Mouse (Mus musculus) CD4-positive helper T cell, adult 2 months (primary cell): ENCODE data around the gene Fbxl17.
A peak's percentile ranks its signal among the peaks of the same experiment; 100 is the strongest.

ENCODE experiments used
- DNase-seq: peaks from one replicate; pipeline ENCODE4 v3.0.0-alpha.2; 2012; ENCODE audit warnings: low read depth, missing footprints, low spot score

The Fbxl17 gene

GRCm38 (mm10) chr17:63459712-63460495, 39.9 kb downstream of the Fbxl17 start:
- DNase-seq: no peak

DNA sequence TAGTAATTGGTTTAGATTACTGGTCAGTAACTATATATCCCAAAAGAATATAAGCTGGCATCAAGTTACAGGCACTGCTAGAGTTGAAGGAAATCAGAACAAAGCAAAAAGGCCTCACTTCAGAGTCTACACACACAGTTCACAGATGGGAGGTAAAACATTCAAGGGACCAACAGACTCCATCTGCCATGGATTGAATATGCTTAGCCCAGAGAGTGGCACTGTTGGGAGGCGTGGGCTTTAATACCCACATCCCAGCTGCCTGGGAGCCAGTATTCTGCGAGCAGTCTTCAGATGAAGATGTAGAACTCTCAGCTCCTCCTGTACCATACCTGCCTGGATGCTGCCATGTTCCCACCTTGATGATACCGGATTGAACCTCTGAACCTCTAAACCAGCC, 41.8 kb downstream of the Fbxl17 start:
- no peak for DNase-seq

DNA sequence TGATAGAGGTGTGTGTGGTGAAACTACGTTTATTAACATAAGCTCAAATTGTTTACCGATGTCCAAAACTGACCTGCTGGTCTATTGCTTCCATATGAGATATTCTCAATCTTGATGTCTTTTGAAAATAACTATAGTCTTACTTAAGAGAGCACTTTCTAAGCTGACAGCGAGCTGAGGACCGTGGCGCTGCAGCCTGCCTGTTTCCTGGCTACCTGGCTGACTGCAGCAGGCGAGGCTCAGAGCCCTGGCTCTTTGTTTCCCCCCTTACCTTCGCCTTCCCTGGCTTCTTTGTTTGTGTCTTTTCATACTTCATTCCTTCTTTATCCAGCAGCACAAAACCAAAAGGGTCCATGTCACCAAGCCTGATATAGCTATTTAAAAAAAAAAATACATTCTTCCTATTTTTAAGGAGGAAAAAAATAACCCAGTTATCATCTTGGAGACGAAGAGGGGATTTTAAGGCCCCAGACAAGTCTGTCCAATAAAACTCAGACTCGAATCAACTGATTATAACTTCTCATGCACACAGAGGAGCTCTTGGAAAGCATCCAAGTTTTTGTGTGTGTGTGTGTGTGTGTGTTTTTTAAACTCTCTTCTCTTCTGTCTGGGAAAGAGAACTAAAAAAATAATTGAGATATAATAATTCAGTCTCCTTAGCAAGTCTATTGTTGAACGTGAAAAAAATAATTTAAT, 48.4 kb downstream of the Fbxl17 start:
- no peak for DNase-seq

- no peak for DNase-seq
These were observed 52.1 kb downstream of the Fbxl17 start for GRCm38 (mm10) chr17:63447691-63448090.

DNA sequence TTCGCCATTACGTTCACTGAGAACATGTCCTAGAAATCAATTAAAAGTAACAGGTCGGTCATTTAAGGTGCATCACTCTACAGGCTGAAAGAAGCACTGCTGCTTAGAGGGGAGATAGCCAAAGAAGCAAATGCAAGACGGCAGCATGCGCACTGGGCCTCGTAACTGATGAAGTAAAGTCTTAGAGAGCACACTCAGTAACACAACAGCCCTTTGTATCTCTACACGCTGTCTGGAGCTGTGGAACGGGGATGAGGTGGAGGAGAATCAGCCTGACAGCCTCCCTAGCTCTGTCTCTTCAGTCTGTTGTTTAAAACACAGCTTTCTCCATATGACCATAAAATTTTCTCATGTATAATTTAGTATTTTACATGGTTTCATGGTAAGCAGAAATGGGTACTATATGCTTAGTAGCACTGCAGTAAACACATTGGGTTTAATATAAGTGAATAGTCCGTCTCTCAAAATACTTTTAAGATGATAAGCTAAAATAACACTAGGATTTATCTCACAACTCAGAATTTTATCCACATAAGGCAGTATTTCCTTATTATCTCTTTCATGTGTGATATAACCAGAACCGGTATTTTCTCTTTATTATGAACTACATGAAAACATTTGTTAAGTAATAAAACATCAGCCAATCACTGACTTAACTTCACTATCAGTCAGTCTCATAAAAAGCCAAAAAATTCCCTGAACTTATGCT, 52.7 kb downstream of the Fbxl17 start:
- no peak for DNase-seq

DNA sequence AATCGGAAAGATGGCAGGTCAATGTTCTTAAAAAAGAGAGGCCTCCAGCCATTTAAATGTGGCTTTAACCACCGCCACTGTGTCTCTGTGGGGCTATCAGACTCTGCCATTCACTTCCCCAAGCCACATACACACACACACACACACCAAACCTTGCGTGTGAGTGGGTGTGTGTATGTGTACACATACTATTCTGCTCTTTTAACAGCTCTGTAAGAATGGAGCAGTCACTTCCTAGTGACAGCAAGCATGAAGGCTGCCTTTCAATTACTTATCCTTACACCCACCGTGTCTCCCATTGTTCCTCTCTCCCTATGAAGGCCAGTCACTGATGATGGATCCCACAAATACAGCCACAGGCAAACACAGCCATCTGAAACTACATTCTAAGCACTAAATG, 54.6 kb downstream of the Fbxl17 start:
- DNase-seq: no peak

GRCm38 (mm10) chr17:63437424-63437823, 62.4 kb downstream of the Fbxl17 start:
- no peak for DNase-seq

- no peak for DNase-seq
These were observed 65.7 kb downstream of the Fbxl17 start for GRCm38 (mm10) chr17:63434081-63434480.

- DNase-seq: no peak
These were observed 68.2 kb downstream of the Fbxl17 start for GRCm38 (mm10) chr17:63431650-63432049.

DNA sequence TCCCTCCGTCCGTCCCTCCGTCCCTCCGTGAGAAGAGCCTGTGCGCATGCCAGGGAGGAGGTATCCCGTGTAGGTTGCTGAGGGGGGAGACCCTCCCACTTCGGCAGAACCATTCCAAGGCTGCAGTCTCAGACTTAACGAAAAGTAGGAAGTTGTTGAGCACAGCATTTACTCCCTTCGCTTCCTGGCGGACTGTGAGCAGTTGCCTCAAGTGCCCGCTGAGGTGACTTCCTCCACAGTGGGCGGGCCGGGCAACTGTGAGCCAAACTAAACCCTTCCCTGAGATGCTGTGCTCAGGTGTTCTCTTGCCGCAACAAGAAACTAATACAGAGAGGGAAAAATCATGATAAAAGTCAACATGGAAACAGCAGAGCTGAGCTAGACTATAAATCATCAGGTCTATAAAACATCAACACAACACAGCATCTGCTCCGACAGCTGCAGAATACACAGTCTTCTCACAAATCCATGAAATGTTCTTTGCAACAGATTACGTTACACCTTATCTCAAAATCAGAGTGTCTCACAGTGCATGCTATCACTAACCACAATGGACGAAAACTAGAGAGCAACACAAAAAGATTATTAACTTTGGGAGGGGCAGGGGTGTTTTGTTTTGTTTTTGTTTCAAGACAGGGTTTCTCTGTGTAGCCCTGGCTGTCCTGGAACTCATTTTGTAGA, 69.3 kb downstream of the Fbxl17 start:
- DNase-seq: peak; percentile 6

GRCm38 (mm10) chr17:63423851-63424250, 76.0 kb downstream of the Fbxl17 start:
- no peak for DNase-seq

DNA sequence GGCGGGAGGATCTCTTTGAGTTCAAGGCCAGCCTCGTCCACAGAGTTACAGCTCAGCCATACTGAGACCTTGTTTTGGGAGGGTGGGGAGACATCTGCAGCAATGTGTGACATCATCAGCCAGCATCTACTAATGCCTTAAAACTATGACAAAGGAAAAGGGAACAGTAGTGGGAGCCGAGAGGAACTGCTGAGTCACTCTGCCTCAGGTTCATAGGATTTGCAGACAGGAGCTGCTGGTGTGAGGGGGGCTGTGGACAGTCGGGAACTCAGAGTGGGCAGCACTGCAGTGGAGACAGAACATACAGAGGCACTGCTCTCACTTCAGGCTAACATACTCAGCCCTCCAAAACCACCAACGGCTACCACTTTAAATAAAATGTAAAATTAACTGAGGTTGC, 77.1 kb downstream of the Fbxl17 start:
- DNase-seq: no peak

GRCm38 (mm10) chr17:63421864-63422263, 78.0 kb downstream of the Fbxl17 start:
- no peak for DNase-seq

GRCm38 (mm10) chr17:63419503-63419902, 80.3 kb downstream of the Fbxl17 start:
- DNase-seq: no peak

DNA sequence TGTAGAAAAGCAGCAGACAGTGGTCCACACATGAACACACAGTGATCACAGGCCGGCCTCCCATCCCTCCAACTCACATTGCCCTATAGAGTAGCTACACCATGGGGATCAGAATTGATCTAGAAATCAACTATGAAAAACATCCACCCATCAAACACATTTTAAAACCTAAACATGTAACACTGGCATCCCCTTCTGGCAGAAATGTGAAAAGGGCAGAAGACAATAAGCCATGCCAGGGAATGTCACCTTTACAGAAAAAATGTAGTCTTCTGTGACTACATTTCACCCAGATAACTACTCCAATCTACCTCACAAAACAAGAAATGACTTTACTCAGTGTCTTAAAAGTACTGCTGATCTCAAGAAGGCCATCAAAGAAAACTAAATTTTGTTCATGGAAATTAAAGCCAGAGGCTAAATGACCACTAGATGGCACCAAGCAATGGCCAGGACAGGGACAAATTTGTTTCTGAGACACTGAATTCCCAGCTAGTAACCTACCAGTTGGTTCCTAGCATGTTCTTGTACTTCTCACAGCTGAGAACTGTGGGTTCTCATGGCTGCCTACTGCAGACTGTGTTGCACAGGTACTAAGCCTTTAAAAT, 85.7 kb downstream of the Fbxl17 start:
- peak; percentile 33 for DNase-seq

- DNase-seq: no peak
These were observed 88.3 kb downstream of the Fbxl17 start for GRCm38 (mm10) chr17:63411564-63411963.

- DNase-seq: no peak
These were observed 89.7 kb downstream of the Fbxl17 start for GRCm38 (mm10) chr17:63410101-63410500.

DNA sequence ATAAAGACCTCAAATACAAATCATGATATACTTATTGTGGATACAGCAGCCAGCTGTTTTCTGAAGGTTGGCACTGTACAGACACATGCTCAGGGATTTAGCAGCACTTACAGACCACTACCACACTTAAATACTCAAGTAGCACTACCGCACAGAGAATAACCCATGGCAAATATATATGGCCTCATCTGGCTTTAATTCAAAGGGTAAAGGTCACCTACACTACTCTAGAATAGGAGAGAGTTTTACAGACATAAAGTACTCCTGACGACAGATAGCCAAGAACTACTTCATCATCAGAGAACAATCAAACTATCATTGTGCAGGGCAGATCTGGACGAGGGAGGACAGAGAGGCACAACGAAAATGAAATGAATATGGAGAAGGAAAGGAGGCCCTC, 93.9 kb downstream of the Fbxl17 start:
- no peak for DNase-seq

- DNase-seq: peak; percentile 66
These were observed 94.3 kb downstream of the Fbxl17 start for GRCm38 (mm10) chr17:63405471-63405870.

GRCm38 (mm10) chr17:63404968-63405367, 94.8 kb downstream of the Fbxl17 start:
- DNase-seq: peak; percentile 15

DNA sequence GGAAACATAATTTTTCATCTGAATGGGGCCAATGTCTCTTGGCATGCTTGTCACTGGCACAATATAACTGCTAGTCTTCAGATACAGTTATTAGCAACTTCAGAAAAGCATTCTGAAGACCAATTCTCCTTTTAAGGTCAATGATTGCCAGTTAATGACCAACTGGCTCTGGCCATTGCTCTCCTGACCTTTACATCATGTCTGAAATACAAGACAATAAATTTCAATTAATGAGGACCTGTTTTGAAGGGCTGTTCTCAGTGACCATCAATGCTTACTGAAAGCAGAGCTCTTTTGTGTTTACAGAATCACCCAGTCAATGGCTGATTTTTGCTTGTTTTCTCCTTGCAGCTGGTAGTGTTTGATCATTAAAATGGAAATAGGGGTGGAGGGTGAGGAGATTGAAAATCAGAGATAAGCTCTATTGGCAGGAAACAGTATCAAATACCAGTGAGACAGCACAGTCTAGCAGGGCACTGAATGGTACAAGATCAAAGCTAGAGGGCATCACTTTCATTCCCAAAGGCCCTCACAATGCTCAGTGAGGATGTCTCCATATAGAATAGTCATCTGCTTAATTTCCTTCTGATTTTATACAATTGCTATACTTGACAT, 95.9 kb downstream of the Fbxl17 start:
- DNase-seq: peak; percentile 33
